Mouse (Mus musculus) right cerebral cortex, postnatal 10 days (tissue): ENCODE measurements around the gene Gclc.

ENCODE experiments used
- DNase-seq, 2 experiments: peaks; one replicate each; pipeline ENCODE4 v3.0.0; 2021; ENCODE audit warnings: low spot score in 2 of 2

Gene Gclc

DNA sequence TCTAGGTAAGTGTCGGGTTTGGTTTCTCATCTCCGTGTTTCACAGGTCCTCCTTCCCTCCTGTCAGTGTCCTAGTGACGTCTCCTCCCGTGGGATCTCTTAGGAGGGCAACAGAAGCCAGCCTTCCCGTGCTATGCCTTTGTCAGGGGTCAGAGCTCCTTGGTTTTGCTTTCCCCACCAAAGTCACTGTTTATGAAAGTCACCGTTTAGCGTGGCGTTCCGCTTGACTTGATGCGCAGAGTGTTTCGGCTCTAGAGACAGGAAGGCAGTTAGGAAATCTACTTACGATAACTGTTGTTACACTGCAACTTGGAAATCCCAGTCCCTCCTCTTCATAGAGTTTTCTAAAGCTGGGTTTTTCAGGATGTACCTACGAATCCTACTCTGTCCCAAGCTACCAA is 28.7 kb downstream of the Gclc start:
- DNase-seq, result no peak

DNA sequence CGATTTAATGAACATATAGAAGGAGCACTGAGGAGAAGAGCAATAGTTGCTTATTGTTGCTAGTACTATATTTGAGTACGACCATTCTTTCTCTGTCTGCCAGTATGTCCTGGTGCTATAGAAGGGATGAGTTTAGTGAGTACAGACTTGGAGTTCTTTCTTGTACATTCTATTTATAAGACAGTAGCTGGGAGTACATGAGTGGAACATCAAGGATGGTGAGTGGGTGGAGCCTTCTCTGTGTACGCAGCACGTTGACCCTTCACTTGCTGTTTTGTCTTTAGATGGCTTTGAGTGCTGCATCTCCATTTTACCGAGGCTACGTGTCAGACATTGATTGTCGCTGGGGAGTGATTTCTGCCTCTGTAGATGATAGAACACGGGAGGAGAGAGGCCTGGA is 31.1 kb downstream of the Gclc start:
- no peak for DNase-seq

DNA sequence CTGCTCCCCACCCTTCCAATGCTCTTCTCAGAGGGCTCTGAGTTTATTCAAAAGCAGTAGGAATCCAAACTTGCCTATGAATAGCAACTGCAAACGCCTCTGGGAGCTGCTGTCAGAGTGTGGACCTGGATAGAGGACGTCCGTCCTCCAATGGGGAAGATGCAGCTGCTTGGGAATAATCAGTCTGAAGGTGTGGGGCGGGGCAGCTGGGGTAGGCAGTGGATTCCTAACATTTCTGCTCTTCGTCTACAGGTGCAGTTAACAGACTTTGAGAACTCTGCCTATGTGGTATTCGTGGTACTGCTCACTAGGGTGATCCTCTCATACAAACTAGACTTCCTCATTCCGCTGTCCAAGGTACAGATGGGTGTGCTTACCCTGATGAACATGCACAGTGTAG is 33.6 kb downstream of the Gclc start:
- no peak for DNase-seq

DNA sequence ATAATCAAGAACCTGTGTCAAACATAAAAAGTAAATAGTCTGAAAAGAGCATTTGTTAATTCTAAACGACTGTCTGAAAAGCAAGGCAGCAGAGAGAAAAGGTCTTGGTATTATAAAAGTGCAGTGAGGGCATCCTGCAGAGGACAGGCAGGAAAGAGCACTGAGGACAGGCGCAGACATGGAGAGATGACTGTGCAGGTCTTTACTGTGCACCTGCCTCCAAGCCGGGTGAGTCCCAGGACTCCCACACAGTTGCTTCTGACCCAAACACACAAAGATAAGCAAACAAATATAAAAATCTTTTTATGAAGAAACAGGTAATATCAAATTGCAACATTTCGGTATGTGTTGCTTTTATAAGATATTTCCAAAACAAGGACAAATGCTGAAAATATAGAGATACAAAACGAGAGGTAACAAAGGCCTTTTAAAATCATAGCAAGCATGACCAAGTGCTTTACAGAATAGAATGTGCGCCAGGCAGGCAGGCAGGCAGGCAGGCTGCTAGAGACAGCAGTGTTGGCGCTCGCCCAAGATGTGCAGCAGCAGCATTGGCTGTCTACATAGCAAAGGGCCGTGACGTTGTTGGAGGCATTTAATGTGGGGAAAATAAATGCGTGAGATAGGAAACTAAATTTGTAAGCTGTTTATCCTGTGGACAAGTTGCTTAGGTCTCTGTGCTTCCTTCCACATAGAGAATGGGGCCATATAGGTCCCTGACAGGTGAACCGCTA is 35.4 kb downstream of the Gclc start:
- peak; percentile 80 to 82 for DNase-seq

GRCm38 (mm10) chr9:77793838-77794237 is 39.5 kb downstream of the Gclc start:
- DNase-seq, result no peak

- peak in 1 of 2 experiments; percentile 49 for DNase-seq
Observed at GRCm38 (mm10) chr9:77802461-77802860, 48.1 kb downstream of the Gclc start.

- no peak for DNase-seq
Observed at GRCm38 (mm10) chr9:77806426-77806825, 52.1 kb downstream of the Gclc start.

- DNase-seq, result peak; percentile 84 to 88
Observed at GRCm38 (mm10) chr9:77806842-77807668, 52.7 kb downstream of the Gclc start.

DNA sequence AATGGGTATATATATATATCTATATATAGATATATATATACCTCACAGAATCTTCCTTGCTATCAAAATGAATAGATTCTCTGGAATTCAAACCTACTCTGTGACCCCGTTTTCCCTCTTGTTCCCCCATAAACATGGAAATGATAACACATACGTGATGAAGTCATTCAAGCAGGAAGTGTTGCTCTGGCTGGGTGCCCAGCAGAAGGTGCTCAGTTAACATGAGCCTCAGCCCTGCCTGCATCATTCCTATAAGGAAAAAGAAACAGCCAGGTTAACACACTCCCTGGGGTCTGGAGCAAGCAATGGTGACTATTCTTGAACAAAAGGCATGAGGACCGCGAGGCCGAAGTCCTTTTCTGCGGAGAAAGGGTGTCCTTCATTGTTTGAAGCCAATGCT is 54.1 kb downstream of the Gclc start:
- no peak for DNase-seq

DNA sequence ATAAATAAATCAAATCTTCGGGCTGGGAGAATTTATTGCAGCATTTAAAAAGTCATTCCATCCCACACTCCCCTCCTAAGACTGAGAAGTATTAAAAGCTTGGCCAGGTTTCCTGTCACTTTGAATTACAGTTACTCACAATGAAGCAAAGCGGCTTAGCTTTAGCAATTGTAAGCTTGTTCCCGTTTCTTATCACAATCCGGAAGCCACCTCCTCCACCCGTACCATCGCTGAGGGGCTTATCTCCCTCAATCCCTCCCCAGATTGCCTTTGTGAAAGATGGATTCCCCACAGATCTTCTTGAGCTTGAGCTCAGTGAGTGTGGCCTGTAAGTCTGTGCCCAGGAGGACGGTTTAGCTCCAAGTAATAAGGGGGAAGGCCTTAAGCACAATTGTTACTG is 64.5 kb downstream of the Gclc start:
- no peak for DNase-seq

- no peak for DNase-seq
Observed at GRCm38 (mm10) chr9:77819318-77819717, 65.0 kb downstream of the Gclc start.

DNA sequence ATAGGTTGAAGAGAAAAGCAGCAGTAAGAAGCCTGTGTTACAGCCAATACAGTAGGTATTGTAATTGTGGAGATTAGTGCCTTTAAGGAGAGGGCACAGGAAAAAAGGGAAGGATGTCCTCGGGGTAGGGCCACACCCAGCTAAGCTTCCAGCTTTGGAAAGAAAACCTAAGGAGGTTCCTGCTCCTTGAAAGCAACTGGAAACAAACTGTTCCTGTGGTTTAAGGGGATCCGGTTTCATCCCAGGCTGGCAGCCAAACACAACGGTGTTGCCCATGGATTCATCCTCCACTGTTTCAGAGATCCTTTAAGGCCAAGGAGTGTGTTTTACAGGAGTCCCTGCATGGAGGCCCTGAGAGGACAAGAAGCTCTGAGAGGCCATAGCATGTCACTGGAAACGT is 66.5 kb downstream of the Gclc start:
- no peak for DNase-seq

GRCm38 (mm10) chr9:77825380-77825961 is 71.1 kb downstream of the Gclc start:
- DNase-seq, result no peak

DNA sequence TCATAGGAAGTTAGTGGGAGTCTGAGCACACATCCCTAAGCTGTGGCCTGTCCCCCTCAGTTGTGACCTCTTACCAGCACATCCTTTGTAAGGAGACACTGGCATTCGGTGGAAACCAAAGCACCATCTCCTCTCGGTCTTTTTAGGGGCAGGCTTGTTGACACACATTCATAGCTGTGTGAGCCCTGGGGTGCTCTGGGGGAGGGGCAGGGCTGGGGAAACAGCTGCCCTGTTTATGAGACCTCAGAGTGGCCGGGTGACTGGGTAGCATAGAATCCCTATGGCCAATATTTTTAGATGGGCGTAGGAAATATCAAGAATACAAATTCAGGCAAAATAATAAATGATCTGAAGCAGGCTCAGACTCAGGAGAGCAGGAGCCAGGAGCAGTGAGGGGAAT is 71.9 kb downstream of the Gclc start:
- DNase-seq, result no peak

- peak in 1 of 2 experiments; percentile 30 for DNase-seq
Observed at GRCm38 (mm10) chr9:77828531-77828965, 74.2 kb downstream of the Gclc start.

DNA sequence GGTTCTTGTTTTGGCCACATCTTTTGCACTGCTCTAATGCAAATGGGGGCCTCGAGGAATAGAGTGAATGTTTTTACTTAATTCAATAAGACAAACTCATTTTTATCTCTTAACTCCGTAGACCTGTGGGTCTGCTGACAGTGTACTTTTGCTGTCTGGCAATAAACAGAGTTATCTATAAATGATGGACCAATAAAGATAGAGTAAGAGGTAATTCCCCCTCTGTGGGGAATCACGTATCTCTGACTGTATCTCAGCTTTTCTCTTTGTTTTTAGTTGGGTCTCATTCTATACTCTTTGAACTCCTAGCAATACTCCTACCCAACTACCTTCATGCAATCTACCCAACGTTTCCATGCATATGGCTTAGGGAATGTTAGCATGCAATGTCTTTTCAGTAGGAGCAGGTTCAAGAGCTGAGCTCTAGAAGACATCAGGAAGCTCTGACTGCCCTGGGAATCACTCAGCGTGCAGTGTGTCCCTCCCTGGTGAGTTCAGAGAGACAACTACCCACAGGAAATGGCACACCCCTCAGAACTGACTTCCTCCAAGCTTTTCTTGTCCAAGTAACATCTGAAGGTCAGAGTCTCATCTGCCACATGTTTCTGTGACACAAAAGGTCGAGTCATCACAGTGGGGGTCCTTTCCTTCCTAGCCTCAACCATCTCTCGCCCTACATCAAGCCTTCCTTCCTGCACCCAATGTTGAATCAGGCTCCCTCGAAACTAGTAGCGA is 80.1 kb downstream of the Gclc start:
- DNase-seq, result no peak

- DNase-seq, result no peak
Observed at GRCm38 (mm10) chr9:77835122-77835521, 80.8 kb downstream of the Gclc start.

DNA sequence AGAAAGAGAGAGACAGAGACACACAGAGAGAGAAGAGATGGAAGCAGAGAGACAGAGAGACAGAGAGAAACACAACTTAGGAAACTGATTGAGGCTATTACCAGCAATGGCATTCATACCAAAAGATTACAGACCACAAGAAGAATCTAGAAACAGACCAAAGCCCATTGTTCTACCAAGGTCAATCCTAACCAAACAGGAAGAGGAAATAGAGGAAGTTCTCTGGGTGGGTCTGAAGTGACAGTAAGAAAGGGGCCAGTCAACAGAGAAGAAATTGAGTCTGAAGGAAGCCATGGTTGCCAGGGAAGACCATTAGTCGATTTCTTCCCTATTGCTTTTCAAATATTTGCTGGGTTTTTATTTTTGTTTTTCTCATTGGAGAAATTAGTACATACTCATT is 81.4 kb downstream of the Gclc start:
- DNase-seq, result no peak

- no peak for DNase-seq
Observed at GRCm38 (mm10) chr9:77838586-77838985, 84.3 kb downstream of the Gclc start.
